Mouse (Mus musculus) stomach, embryonic 15.5 days (tissue): ENCODE measurements around the gene Pxmp4. TPM values are rescaled to one million over a fixed set of nuclear protein-coding genes. Genes with fewer than 3 reads are reported as not detected.

ENCODE experiments used
- ATAC-seq: fragments of 200-750 bp; cut with Nextera tagmentation; 2 replicates; pipeline ENCODE4 v1.8.0; 2017; ENCODE audit warnings: low read depth, moderate number of reproducible peaks, moderate TSS enrichment; ENCODE audit not compliant: insufficient read depth, low FRiP score
- H3K27ac ChIP-seq: fragments of 300-500 bp; sonication (generic); 2 replicates; pipeline ENCODE4 v1.5.1; 2015; ENCODE audit warnings: mild to moderate bottlenecking, inconsistent platforms
- H3K27me3 ChIP-seq: fragments of 300-500 bp; sonication (generic); replicated peaks from 2 replicates; pipeline ENCODE4 v1.6.1; 2015; ENCODE audit warnings: inconsistent platforms
- H3K36me3 ChIP-seq: fragments of 300-500 bp; sonication (generic); 2 replicates; pipeline ENCODE4 v1.6.1; 2015; ENCODE audit warnings: inconsistent platforms
- H3K4me1 ChIP-seq: fragments of 300-500 bp; sonication (generic); 2 replicates; pipeline ENCODE4 v1.6.1; 2015; ENCODE audit warnings: inconsistent platforms
- H3K4me2 ChIP-seq: fragments of 300-500 bp; sonication (generic); 2 replicates; pipeline ENCODE4 v1.6.1; 2015; ENCODE audit warnings: mild to moderate bottlenecking, inconsistent platforms
- H3K4me3 ChIP-seq: fragments of 300-500 bp; sonication (generic); replicated peaks from 2 replicates; pipeline ENCODE4 v1.5.1; 2015; ENCODE audit warnings: inconsistent platforms
- H3K9ac ChIP-seq: fragments of 300-500 bp; sonication (generic); 2 replicates; pipeline ENCODE4 v1.6.1; 2015; ENCODE audit warnings: inconsistent platforms
- H3K9me3 ChIP-seq: fragments of 300-500 bp; sonication (generic); 2 replicates; pipeline ENCODE4 v1.6.1; 2016; ENCODE audit warnings: inconsistent platforms
- WGBS: fragments of 180-500 bp; shearing (Covaris S2); methylation state at CpG from one replicate; pipeline ENCODE4 v1.1.7; 2015; 5-methylcytosine and 5-hydroxymethylcytosine counted together
- polyA plus RNA-seq: library from polyadenylated mRNA; unstranded; fragments of >200 nt; fragmentation: Nextera tagmentation; extraction: Ambion mirVana; gene quantifications from 2 replicates; pipeline ENCODE4 v1.2.1, GENCODE M21; 2015

The Pxmp4 gene
- polyA plus RNA-seq, 1 experiment from 2014 or later, result 30.2 TPM

GRCm38 (mm10) chr2:154609050-154609767 is 5.7 kb upstream of the Pxmp4 start:
- no peaks in the 10 kb centered on the region for H3K36me3 ChIP-seq
- H3K4me1 ChIP-seq, result peaks cover 5% of the 10 kb centered on the region; the same call in 1 of the 2 replicates
- H3K9me3 ChIP-seq, result no peaks in the 10 kb centered on the region
- H3K4me2 ChIP-seq, result no peak overlapping the region
- H3K9ac ChIP-seq, result no peak overlapping the region
- no peaks in the 10 kb centered on the region for H3K27me3 ChIP-seq
- H3K27ac ChIP-seq, result no peak overlapping the region
- no peak overlapping the region for H3K4me3 ChIP-seq
- ATAC-seq, result no peak
- 60% methylated on average over 10 of the region's 10 CpGs for WGBS

- Histone ChIP-seq H3K9ac (no peak overlapping the region), H3K4me2 (no peak overlapping the region), H3K4me3 (no peak overlapping the region), H3K9me3 (no peaks in the 10 kb centered on the region), H3K27ac (no peak overlapping the region), H3K4me1 (peaks cover 10% of the 10 kb centered on the region; the same call in 1 of the 2 replicates), H3K36me3 (no peaks in the 10 kb centered on the region), H3K27me3 (no peaks in the 10 kb centered on the region)
- no peak for ATAC-seq
- WGBS, result 82% methylated on average over 1 of the region's 1 CpGs
These were observed 3.5 kb upstream of the Pxmp4 start for GRCm38 (mm10) chr2:154606965-154607364.

DNA sequence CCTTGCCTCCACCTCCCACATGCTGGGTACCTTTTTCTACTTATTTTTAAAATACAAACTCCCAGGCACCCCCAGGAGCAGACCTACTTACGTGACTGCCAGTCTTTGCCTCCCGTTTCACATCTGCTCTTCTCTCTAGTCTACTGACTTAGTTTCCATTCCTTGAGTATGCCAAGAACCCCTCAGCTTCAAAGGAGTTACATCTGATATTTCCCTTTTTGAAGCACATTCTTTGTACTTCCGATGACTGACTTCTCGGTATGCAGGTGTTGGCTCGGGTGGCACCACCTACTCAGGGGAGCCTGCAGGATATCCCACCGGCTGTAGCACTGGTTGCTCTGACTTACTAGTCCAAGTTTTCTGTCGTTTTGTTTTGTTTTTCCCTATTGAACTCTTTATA is 648 bp upstream of the Pxmp4 start:
- Histone ChIP-seq H3K9me3 (no peaks in the 10 kb centered on the region), H3K4me3 (peak overlapping the region; percentile 80), H3K9ac (no peak overlapping the region), H3K27me3 (no peaks in the 10 kb centered on the region), H3K4me2 (peak overlapping the region; percentile 60), H3K36me3 (no peaks in the 10 kb centered on the region), H3K4me1 (peaks cover 10% of the 10 kb centered on the region; the same call in 1 of the 2 replicates), H3K27ac (peak overlapping the region; percentile 32; the same call in 1 of the 2 replicates)
- ATAC-seq, result no peak
- WGBS, result 28% methylated on average over 7 of the region's 7 CpGs

- Histone ChIP-seq H3K4me1 (peaks cover 10% of the 10 kb centered on the region; the same call in 1 of the 2 replicates), H3K4me2 (peak overlapping the region; percentile 60), H3K27ac (peak overlapping the region; percentile 58), H3K27me3 (no peaks in the 10 kb centered on the region), H3K9ac (peak overlapping the region; percentile 84), H3K36me3 (no peaks in the 10 kb centered on the region), H3K9me3 (no peaks in the 10 kb centered on the region), H3K4me3 (peak overlapping the region; percentile 80)
- WGBS, result 14% methylated on average over 22 of the region's 22 CpGs
- ATAC-seq, result no peak; the same call in 1 of the 2 replicates
These were observed 386 bp downstream of the Pxmp4 start for GRCm38 (mm10) chr2:154603007-154603637.

DNA sequence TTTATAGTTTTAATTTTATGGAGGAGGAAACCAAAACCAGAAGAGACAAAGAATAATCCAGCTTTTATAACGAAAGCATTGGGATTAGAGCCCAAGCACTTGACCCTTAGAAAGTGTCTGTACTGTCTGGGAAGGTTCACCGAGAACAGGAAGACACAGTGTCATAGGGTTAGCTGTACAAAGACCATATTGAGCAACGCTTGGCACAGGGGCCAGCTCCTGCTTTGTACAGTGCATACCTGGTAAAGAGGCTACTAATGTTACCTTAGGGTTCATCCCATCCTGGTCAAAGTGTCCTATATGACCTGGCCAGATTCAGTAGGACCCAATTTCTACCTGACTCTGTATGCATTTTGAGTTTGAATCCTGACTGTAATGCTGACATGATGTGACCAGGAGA is 2.2 kb downstream of the Pxmp4 start:
- H3K9me3 ChIP-seq, result no peaks in the 10 kb centered on the region
- no peak overlapping the region for H3K4me2 ChIP-seq
- WGBS, result 61% methylated on average over 3 of the region's 3 CpGs
- no peak for ATAC-seq
- H3K36me3 ChIP-seq, result no peaks in the 10 kb centered on the region
- no peak overlapping the region for H3K9ac ChIP-seq
- no peaks in the 10 kb centered on the region for H3K27me3 ChIP-seq
- H3K4me1 ChIP-seq, result peaks cover 10% of the 10 kb centered on the region; the same call in 1 of the 2 replicates
- no peak overlapping the region for H3K4me3 ChIP-seq
- H3K27ac ChIP-seq, result no peak overlapping the region

GRCm38 (mm10) chr2:154600586-154600985 is 2.9 kb downstream of the Pxmp4 start:
- H3K4me2 ChIP-seq, result no peak overlapping the region
- no peaks in the 10 kb centered on the region for H3K36me3 ChIP-seq
- ATAC-seq, result no peak
- H3K9me3 ChIP-seq, result no peaks in the 10 kb centered on the region
- no peak overlapping the region for H3K4me3 ChIP-seq
- no peaks in the 10 kb centered on the region for H3K27me3 ChIP-seq
- no peak overlapping the region for H3K27ac ChIP-seq
- no peak overlapping the region for H3K9ac ChIP-seq
- peaks cover 10% of the 10 kb centered on the region; the same call in 1 of the 2 replicates for H3K4me1 ChIP-seq
- 73% methylated on average over 6 of the region's 6 CpGs for WGBS

GRCm38 (mm10) chr2:154597399-154597798 is 6.1 kb downstream of the Pxmp4 start:
- no peak overlapping the region for H3K27ac ChIP-seq
- H3K4me1 ChIP-seq, result 0 out of 2 replicates have a peak, but pooled peaks cover under 1% of the 10 kb centered on the region
- no peaks in the 10 kb centered on the region for H3K27me3 ChIP-seq
- H3K9ac ChIP-seq, result no peak overlapping the region
- H3K9me3 ChIP-seq, result no peaks in the 10 kb centered on the region
- H3K36me3 ChIP-seq, result 0 out of 2 replicates have a peak, but pooled peaks cover 7% of the 10 kb centered on the region
- WGBS, result 90% methylated on average over 3 of the region's 3 CpGs
- no peak for ATAC-seq
- H3K4me3 ChIP-seq, result no peak overlapping the region
- H3K4me2 ChIP-seq, result no peak overlapping the region

DNA sequence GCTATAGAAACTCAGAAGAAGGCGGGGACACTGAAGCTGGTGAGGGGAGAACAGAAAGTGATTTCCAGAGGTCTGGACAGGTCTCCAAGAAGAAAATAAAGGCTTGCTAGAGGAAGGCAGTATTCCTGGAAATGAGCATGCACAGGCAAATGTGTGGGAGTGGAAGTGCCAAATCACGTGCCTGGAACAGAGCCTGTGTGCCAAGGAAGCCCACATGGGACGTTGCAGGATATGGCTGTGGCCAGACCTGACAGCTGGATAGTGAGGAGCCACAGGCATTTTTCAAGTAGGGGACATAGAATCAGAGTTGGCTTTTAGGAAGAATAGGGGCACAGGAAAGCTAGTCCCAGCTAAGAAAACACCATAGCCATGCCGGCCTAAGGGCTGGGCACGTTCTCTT is 7.7 kb downstream of the Pxmp4 start:
- H3K27ac ChIP-seq, result no peak overlapping the region
- 0 out of 2 replicates have a peak, but pooled peaks cover 7% of the 10 kb centered on the region for H3K36me3 ChIP-seq
- ATAC-seq, result no peak
- WGBS, result 75% methylated on average over 5 of the region's 5 CpGs
- no peaks in the 10 kb centered on the region for H3K27me3 ChIP-seq
- H3K4me3 ChIP-seq, result no peak overlapping the region
- H3K9ac ChIP-seq, result no peak overlapping the region
- no peaks in the 10 kb centered on the region for H3K9me3 ChIP-seq
- no peaks in the 10 kb centered on the region for H3K4me1 ChIP-seq
- H3K4me2 ChIP-seq, result no peak overlapping the region

DNA sequence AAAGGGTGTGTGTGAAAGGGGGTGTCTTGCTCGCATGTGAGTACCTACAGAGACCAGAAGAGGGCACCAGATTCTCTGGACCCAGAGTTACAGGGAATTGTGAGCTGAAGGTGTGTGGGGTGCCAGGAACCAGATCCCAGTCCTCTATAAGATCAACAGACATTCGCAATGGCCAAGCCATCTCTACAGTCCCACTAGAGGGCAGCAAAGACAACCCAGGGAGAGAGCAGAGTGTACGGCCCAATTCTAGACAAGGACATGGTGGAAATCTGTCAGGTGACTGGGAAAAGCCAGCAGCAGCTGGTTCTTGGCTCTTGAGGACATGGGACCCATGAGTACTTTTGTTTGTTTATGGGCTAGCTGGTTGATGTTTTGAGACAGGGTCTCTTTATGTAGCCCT is 10.5 kb downstream of the Pxmp4 start:
- no peak overlapping the region for H3K27ac ChIP-seq
- no peak for ATAC-seq

DNA sequence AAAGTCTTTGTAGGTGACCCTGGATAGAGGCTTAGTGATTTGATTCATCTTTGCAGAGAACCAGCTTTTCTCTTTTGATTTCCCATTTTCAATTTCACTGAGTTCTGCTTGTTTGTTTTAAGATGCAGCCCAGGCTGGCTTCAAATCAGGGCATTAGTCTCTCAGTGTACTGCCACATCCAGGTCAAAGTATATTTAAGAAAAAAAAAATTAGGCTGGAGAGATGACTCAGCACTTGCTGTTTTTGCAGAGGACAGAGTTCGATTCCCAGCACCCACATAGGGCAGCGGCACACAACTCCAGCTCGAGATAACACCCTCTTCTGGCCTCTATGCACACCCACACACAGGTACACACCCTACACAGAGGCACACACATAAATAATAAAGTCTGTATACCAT is 12.3 kb downstream of the Pxmp4 start:
- H3K9ac ChIP-seq, result no peak overlapping the region
- no peaks in the 10 kb centered on the region for H3K27me3 ChIP-seq
- 77% methylated on average over 3 of the region's 3 CpGs for WGBS
- no peak overlapping the region for H3K4me2 ChIP-seq
- ATAC-seq, result no peak
- H3K27ac ChIP-seq, result no peak overlapping the region
- H3K4me3 ChIP-seq, result no peak overlapping the region
- no peaks in the 10 kb centered on the region for H3K4me1 ChIP-seq
- no peaks in the 10 kb centered on the region for H3K9me3 ChIP-seq
- peaks cover 12% of the 10 kb centered on the region for H3K36me3 ChIP-seq

More for the DNA sequence above, 10.5 kb downstream of the Pxmp4 start:
- Histone ChIP-seq H3K4me1 (no peaks in the 10 kb centered on the region), H3K36me3 (0 out of 2 replicates have a peak, but pooled peaks cover 7% of the 10 kb centered on the region), H3K9ac (no peak overlapping the region), H3K4me3 (no peak overlapping the region), H3K27me3 (no peaks in the 10 kb centered on the region), H3K9me3 (no peaks in the 10 kb centered on the region), H3K4me2 (no peak overlapping the region)
- whole genome bisulfite sequencing, result 61% methylated on average over 3 of the region's 3 CpGs

- Histone ChIP-seq H3K9ac (no peak overlapping the region), H3K4me1 (peaks cover under 1% of the 10 kb centered on the region; the same call in 1 of the 2 replicates), H3K27ac (no peak overlapping the region), H3K27me3 (no peaks in the 10 kb centered on the region), H3K36me3 (peaks cover 12% of the 10 kb centered on the region), H3K4me2 (no peak overlapping the region), H3K4me3 (no peak overlapping the region), H3K9me3 (no peaks in the 10 kb centered on the region)
- 87% methylated on average over 4 of the region's 4 CpGs for WGBS
- no peak for ATAC-seq
These were observed 14.5 kb downstream of the Pxmp4 start for GRCm38 (mm10) chr2:154589051-154589450.

DNA sequence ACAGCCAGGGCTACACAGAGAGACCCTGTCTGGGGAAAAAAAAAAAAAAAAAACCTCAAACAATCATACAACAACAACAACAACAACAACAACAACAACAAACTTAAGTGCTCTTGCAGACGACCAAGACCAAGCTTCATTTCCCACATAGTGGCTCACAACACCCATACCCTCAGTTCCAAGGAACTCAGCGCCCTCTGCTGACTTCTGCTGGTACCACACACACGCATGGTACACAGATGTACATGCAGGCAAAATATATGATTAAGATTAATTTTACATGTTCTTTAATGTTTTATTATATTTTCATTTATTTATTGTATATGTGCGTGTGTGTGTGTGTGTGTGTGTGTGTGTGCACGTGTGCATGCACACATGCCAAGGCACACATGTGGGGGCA is 17.1 kb downstream of the Pxmp4 start:
- WGBS, result 75% methylated on average over 5 of the region's 5 CpGs
- H3K9me3 ChIP-seq, result no peaks in the 10 kb centered on the region
- peaks cover 5% of the 10 kb centered on the region for H3K36me3 ChIP-seq
- no peak overlapping the region for H3K4me3 ChIP-seq
- no peak overlapping the region for H3K4me2 ChIP-seq
- no peaks in the 10 kb centered on the region for H3K27me3 ChIP-seq
- H3K27ac ChIP-seq, result no peak overlapping the region
- H3K4me1 ChIP-seq, result peaks cover 4% of the 10 kb centered on the region; the same call in 1 of the 2 replicates
- no peak overlapping the region for H3K9ac ChIP-seq
- ATAC-seq, result no peak
